Mouse (Mus musculus) kidney, postnatal 0 days (tissue): Measurements from ENCODE around the gene Ssna1. TPM values are rescaled to one million over a fixed set of nuclear protein-coding genes. Genes with fewer than 3 reads are reported as not detected.
A peak's percentile ranks its signal among the peaks of the same experiment; 100 is the strongest.

Experiments used
- ATAC-seq: fragments of 200-750 bp; cut with Nextera tagmentation; replicated peaks from 2 replicates; pipeline ENCODE4 v1.8.0; 2017; ENCODE audit warnings: low read depth, moderate number of reproducible peaks, moderate TSS enrichment, moderate library complexity; ENCODE audit not compliant: low FRiP score
- DNase-seq: peaks from one replicate; pipeline ENCODE4 v3.0.0-alpha.2; 2016; ENCODE audit warnings: low spot score
- H3K27ac ChIP-seq: fragments of 300-500 bp; sonication (generic); 2 replicates; pipeline ENCODE4 v1.5.1; 2014; ENCODE audit warnings: mild to moderate bottlenecking
- H3K27me3 ChIP-seq: fragments of 300-500 bp; sonication (generic); 2 replicates; pipeline ENCODE4 v1.6.1; 2014; ENCODE audit warnings: low read length, mixed read lengths; ENCODE audit not compliant: insufficient read depth
- H3K36me3 ChIP-seq: fragments of 300-500 bp; sonication (generic); 2 replicates; pipeline ENCODE4 v1.6.1; 2014; ENCODE audit warnings: low read length, mixed read lengths; ENCODE audit not compliant: insufficient read depth
- H3K4me1 ChIP-seq: fragments of 300-500 bp; sonication (generic); replicated peaks from 2 replicates; pipeline ENCODE4 v1.6.1; 2014; ENCODE audit warnings: antibody characterized with exemption, low read length, mixed read lengths; ENCODE audit not compliant: insufficient read depth
- H3K4me2 ChIP-seq: fragments of 300-500 bp; sonication (generic); 2 replicates; pipeline ENCODE4 v1.6.1; 2014; ENCODE audit warnings: mild to moderate bottlenecking, low read length, moderate library complexity, mixed read lengths
- H3K4me3 ChIP-seq: fragments of 300-500 bp; sonication (generic); replicated peaks from 2 replicates; pipeline ENCODE4 v1.5.1; 2014; ENCODE audit warnings: low read depth, low read length
- H3K9ac ChIP-seq: fragments of 300-500 bp; sonication (generic); 2 replicates; pipeline ENCODE4 v1.6.1; 2014; ENCODE audit warnings: low read depth, low read length
- H3K9me3 ChIP-seq: fragments of 300-500 bp; sonication (generic); replicated peaks from 2 replicates; pipeline ENCODE4 v1.6.1; 2016; ENCODE audit warnings: low read length, inconsistent platforms, mixed read lengths
- CTCF ChIP-seq: IDR thresholded peaks from 2 replicates; pipeline ENCODE4 v1.5.1; 2016; ENCODE audit warnings: antibody characterized with exemption, low read depth, mild to moderate bottlenecking, moderate library complexity
- WGBS: fragments of 180-500 bp; shearing (Covaris S2); extraction: QIAGEN DNeasy Blood & Tissue Kit; methylation state at CpG from one replicate; pipeline ENCODE4 v1.1.7; 2014; 5-methylcytosine and 5-hydroxymethylcytosine counted together
- polyA plus RNA-seq: library from polyadenylated mRNA; unstranded; fragments of >200 nt; fragmentation: Nextera tagmentation; extraction: Ambion mirVana; gene quantifications from 2 replicates; pipeline ENCODE4 v1.2.1, GENCODE M21; 2015

Gene Ssna1
- polyA plus RNA-seq, 1 experiment from 2014 or later = 172 TPM

GRCm38 (mm10) chr2:25230581-25230980, 41.7 kb downstream of the Ssna1 start:
- Histone ChIP-seq H3K27ac (no peak overlapping the region), H3K4me2 (no peak overlapping the region), H3K9ac (no peak overlapping the region), H3K4me1 (peaks cover 17% of the 10 kb centered on the region), H3K4me3 (no peak overlapping the region), H3K36me3 (no peaks in the 10 kb centered on the region), H3K27me3 (no peaks in the 10 kb centered on the region), H3K9me3 (no peaks in the 10 kb centered on the region)
- no peak for DNase-seq
- ATAC-seq = no peak
- TF ChIP-seq CTCF = no peak
- WGBS = 87% methylated on average over 7 of the region's 7 CpGs

GRCm38 (mm10) chr2:25229582-25229981, 42.7 kb downstream of the Ssna1 start:
- ATAC-seq (no peak), DNase-seq (no peak)
- 71% methylated on average over 5 of the region's 5 CpGs for WGBS
- no peak overlapping the region for H3K27ac ChIP-seq
- no peak overlapping the region for H3K9ac ChIP-seq
- no peaks in the 10 kb centered on the region for H3K27me3 ChIP-seq
- no peaks in the 10 kb centered on the region for H3K9me3 ChIP-seq
- TF ChIP-seq CTCF = no peak
- H3K4me3 ChIP-seq = no peak overlapping the region
- H3K4me2 ChIP-seq = no peak overlapping the region
- H3K4me1 ChIP-seq = peaks cover 18% of the 10 kb centered on the region
- no peaks in the 10 kb centered on the region for H3K36me3 ChIP-seq

- H3K27me3 ChIP-seq = no peaks in the 10 kb centered on the region
- TF ChIP-seq CTCF = no peak
- 0 out of 2 replicates have a peak overlapping the region, but pooled peaks have one; percentile 49 for H3K4me2 ChIP-seq
- H3K4me1 ChIP-seq = peaks cover 18% of the 10 kb centered on the region
- no peaks in the 10 kb centered on the region for H3K9me3 ChIP-seq
- H3K9ac ChIP-seq = no peak overlapping the region
- no peak overlapping the region for H3K4me3 ChIP-seq
- H3K27ac ChIP-seq = peak overlapping the region; percentile 3; the same call in 1 of the 2 replicates
- DNase-seq (no peak), ATAC-seq (no peak)
- H3K36me3 ChIP-seq = no peaks in the 10 kb centered on the region
- WGBS = 73% methylated on average over 6 of the region's 6 CpGs
Measured at GRCm38 (mm10) chr2:25228995-25229530, 43.2 kb downstream of the Ssna1 start.

- Histone ChIP-seq H3K4me2 (peak overlapping the region; percentile 49), H3K4me3 (peak overlapping the region; percentile 24), H3K27me3 (no peaks in the 10 kb centered on the region), H3K9me3 (no peaks in the 10 kb centered on the region), H3K4me1 (peaks cover 18% of the 10 kb centered on the region), H3K36me3 (no peaks in the 10 kb centered on the region), H3K9ac (peak overlapping the region; percentile 39; the same call in 1 of the 2 replicates), H3K27ac (peak overlapping the region; percentile 85)
- 0% methylated on average over 7 of the region's 7 CpGs for WGBS
- TF ChIP-seq CTCF = peak; percentile 78
- DNase-seq (peak; percentile 97), ATAC-seq (peak; percentile 44)
Measured at GRCm38 (mm10) chr2:25228431-25228889, 43.8 kb downstream of the Ssna1 start.

GRCm38 (mm10) chr2:25227406-25227805, 44.8 kb downstream of the Ssna1 start:
- no peak for ATAC-seq
- Histone ChIP-seq H3K36me3 (no peaks in the 10 kb centered on the region), H3K4me3 (no peak overlapping the region), H3K4me1 (peaks cover 18% of the 10 kb centered on the region), H3K27me3 (no peaks in the 10 kb centered on the region), H3K9me3 (no peaks in the 10 kb centered on the region), H3K9ac (no peak overlapping the region), H3K27ac (no peak overlapping the region), H3K4me2 (0 out of 2 replicates have a peak overlapping the region, but pooled peaks have one; percentile 49)
- 82% methylated on average over 4 of the region's 4 CpGs for WGBS
- no peak for TF ChIP-seq CTCF
- no peak for DNase-seq

- H3K27me3 ChIP-seq = no peaks in the 10 kb centered on the region
- H3K9me3 ChIP-seq = no peaks in the 10 kb centered on the region
- 0 out of 2 replicates have a peak, but pooled peaks cover under 1% of the 10 kb centered on the region for H3K36me3 ChIP-seq
- WGBS = 78% methylated on average over 5 of the region's 5 CpGs
- no peak overlapping the region for H3K4me3 ChIP-seq
- DNase-seq = no peak
- H3K4me2 ChIP-seq = no peak overlapping the region
- H3K27ac ChIP-seq = no peak overlapping the region
- H3K9ac ChIP-seq = no peak overlapping the region
- ATAC-seq = no peak
- H3K4me1 ChIP-seq = peaks cover 18% of the 10 kb centered on the region
- TF ChIP-seq CTCF = no peak
Measured at GRCm38 (mm10) chr2:25226864-25227263, 45.4 kb downstream of the Ssna1 start.
